Mouse (Mus musculus) spleen, postnatal 14 days (tissue): ENCODE results near the gene Edem2.
"Not testable (repeated sequence)": the region's sequence is repeated elsewhere in the genome, so short reads cannot be mapped to it uniquely, and the experiment has no call there.

Experiments used
- DNase-seq, 2 experiments: peaks; one replicate each; pipeline ENCODE4 v3.0.0; 2021 to 2022; ENCODE audit warnings: low spot score in 2 of 2

Gene Edem2

DNA sequence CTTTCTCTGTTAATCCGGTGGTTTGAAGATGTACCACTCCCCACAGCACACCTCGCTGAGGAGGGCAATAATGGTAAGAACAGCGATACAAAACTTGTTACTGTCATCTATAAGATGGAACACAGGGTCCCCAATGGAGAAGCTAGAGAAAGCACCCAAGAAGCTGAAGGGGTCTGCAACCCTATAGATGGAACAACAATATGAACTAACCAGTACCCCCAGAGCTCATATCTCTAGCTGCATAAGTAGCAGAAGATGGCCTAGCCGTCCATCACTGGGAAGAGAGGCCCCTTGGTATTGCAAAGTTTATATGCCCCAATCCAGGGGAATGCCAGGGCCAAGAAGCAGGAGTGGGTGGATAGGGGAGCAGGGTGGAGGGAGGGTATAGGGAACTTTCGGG is 6.5 kb upstream of the Edem2 start, which contains the start of gene Gm17581:
Gene Gm17581, minus strand, starts transcription at position 101 of the 400 bp plus-strand sequence.
- not testable (repeated sequence) for DNase-seq

DNA sequence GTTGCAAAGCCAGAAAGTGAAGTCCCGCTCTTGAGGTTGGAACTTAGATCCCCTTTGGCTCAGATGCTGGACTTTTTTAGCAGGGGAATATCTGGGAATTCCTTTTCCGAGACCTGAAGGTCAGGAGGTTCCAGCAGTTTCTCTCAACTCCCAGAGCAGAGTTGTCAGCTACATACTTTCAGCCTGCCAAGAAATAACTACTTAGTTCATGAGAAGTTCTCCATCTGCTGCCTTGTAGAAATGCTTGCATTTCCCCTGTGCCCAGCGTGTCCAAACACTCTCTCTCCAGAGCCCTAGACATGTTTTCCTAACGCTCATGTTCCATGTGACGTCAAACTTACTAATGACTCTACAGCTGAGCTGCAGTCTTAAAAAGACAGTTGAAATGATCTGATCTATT is 5.8 kb upstream of the Edem2 start:
- no peak for DNase-seq

GRCm38 (mm10) chr2:155728742-155729141 is 533 bp downstream of the Edem2 start:
- no peak for DNase-seq

GRCm38 (mm10) chr2:155727764-155728395 is 1.4 kb downstream of the Edem2 start:
- no peak for DNase-seq

DNA sequence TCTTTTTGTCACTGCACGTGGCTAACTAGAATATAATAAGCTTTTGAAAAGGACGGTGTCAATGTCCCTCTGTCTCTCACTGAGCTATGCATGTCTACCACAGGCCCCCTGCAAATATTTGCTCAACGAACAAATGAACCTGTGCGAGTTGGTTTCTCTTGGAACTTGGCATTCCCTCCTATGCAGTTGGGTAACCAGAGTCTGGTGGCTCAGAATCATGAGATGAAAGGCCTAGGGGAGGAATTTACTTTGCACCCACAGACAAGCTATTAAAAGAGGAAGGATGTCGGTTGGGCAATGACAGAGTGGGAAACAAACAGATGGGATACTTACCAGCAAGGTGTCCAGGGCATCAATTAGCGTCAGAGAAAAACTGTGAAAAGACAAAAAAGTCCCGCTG is 3.0 kb downstream of the Edem2 start:
- no peak for DNase-seq

GRCm38 (mm10) chr2:155724526-155724925 is 4.7 kb downstream of the Edem2 start:
- DNase-seq: no peak

- no peak for DNase-seq
Measured at GRCm38 (mm10) chr2:155724036-155724435, 5.2 kb downstream of the Edem2 start.

DNA sequence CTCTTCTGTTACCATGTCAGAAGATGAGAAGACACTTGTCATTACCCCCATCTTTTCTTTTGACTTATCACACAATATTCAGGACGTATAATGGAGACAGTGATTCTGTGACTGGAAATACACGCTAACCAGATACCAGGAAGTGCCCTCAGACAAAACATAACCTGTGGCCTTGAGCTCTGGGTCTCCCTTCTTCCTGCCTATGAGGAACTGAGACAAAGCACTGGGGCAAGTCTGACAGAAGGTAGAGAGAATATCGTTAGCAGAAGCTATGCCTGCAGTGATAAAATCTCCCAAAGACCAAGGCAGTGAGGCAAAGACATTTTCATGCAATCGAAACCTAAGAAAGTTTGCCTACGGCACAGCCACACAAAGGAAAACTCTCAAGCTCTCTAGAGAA is 8.7 kb downstream of the Edem2 start:
- no peak for DNase-seq

- no peak for DNase-seq
Measured at GRCm38 (mm10) chr2:155717082-155717990, 11.9 kb downstream of the Edem2 start.

- DNase-seq: no peak
Measured at GRCm38 (mm10) chr2:155710557-155710956, 18.7 kb downstream of the Edem2 start.

DNA sequence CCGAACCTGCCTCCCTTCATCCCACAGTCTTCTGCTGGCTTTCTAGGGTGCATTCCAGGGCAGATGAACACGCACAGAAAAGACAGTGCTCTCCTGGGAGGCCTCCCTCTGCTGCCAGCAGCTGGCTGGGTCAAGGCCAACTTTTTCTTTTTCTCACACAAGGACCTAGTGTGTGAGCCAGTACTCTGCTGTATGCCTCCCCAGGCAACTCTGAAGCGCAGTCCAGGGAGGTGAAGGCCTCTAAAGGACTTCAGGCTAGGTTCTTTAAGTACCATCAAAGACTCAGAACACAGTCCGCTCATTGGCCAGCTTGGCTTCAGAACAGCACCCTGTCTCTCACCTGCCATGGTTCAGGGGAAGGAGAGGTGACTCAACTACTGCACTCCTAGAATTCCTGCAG is 22.0 kb downstream of the Edem2 start:
- DNase-seq: no peak

GRCm38 (mm10) chr2:155703630-155704029 is 25.6 kb downstream of the Edem2 start:
- no peak for DNase-seq

DNA sequence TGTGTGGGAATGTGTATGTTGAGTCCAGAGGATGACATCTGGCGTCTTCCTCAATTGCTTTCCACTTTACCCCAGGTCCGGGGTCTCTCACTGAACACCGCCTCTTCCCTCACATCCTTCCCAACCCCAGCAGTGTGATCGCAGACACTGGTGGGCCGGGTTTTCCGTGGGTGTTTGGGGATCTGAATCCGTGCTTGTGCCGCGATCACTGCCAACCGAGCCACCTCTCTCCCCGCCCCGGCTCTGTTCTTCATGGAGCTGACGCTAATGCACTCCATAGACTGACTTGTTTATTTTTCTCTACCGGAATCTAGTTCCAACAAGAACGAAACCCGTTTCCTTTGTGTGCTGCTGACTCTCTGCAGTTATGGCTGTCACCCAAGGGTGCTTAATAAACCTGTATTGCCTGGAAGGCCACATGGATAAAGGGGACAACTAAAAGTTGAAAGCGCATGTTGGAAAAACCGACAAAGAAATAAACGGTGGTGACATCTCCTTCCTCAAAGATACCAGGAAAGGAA is 27.8 kb downstream of the Edem2 start:
- DNase-seq: no peak

GRCm38 (mm10) chr2:155698443-155698842 is 30.8 kb downstream of the Edem2 start:
- not testable (repeated sequence) for DNase-seq

DNA sequence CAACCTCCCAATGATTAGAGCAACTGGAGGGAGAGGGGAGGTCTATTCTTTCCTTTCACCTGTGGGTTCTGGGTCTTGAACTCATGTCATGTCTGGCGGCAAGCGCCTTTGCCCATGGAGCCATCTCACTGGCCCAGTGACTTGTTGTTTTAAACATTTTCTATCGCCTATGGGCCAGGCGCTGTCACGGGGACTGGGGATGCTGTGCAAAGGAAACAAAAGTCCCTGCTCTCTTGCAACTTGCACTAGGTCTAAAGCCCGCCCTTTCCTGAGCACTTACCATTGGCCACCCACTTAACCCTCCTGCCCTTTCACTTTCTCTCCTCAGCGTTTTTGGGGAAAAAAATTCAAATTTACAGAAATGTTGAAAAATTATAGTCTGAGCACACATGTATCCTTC is 32.4 kb downstream of the Edem2 start:
- no peak for DNase-seq

DNA sequence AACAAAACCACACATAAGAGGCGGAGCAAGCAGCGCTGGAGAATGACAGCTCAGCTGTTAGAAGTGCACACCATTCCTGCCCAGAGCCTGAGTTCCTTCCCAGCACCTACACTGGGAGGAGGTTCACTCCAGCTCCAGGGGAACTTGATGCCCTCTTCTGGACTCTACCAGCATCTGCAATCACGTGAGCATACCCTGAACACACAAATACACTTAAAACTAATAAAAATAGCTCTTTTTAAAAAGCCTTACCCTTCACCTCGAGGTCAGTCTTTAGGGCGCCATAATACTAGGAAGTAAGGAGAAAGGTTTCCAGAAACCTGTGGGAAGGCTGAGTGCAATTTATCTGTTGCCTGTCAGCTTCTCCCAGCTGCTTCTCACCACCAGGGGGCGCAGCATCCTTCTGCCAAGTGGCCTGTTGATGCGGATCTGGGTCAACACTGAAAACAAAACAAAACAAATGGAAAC is 33.1 kb downstream of the Edem2 start:
- peak; percentile 68 to 81 for DNase-seq

- DNase-seq: no peak
Measured at GRCm38 (mm10) chr2:155695316-155695715, 34.0 kb downstream of the Edem2 start.

DNA sequence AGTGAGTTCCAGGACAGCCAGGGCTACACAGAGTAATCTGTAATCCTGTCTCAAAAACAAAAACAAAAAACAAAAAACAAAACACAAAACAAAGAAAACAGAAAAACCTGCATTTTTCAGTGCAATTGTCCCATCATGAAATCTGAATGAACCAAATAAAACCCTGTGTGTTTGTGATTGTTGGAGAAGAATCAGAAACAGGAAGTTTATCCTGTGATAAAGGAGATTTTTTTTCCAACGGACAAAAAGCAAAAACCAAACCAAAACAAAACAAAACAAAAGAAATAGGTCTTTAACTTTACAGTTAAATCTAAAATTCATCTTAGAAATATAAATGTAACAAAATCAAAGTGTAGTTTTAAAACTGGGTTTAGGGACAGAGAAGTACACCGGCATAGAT is 34.7 kb downstream of the Edem2 start:
- DNase-seq: no peak

DNA sequence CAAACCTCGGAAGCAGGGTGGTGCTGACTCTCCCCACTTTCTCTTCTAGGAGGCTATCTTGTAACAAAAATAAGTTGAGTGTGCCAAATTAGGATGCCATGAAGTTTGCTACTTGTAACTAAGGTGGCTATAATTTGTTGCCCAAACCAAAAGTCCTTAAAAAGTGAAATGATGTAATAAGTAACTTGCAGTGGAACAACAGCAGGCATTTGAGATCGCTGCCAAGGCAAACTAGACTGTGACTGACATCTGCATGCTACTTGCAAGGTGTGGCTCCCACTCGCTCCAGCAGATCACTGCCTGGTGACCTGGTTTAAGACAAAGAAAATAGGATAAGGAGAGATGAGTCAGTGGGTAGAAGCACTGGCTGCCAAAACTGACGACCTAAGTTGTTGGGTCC is 36.1 kb downstream of the Edem2 start:
- no peak for DNase-seq

- peak; percentile 97 to 98 for DNase-seq
Measured at GRCm38 (mm10) chr2:155691723-155692493, 37.4 kb downstream of the Edem2 start, which contains the start of gene Trpc4ap. TSS of gene Trpc4ap (minus strand) at chr2:155692384.

- no peak for DNase-seq
Measured at GRCm38 (mm10) chr2:155691336-155691722, 37.9 kb downstream of the Edem2 start.

- DNase-seq: no peak
Measured at GRCm38 (mm10) chr2:155689211-155689610, 40.1 kb downstream of the Edem2 start.
